Comparison of ENCODE assay signal across 17 mouse cellular contexts in genomic region chr2:27310908-27311307, GRCm38 (mm10).
DNase-seq lines count a peak whose midpoint lies in the region; ATAC-seq and TF ChIP-seq lines count a peak whose summit lies in the region.
"Had no signal": no experiment of that assay in that cellular context is flagged by ENCODE, and none has a peak within 500 bp of the region (broad histone marks: within the 10 kb centered on the region; RNA-seq: fewer than 3 reads in every experiment).

No protein-coding gene starts in this region.

- H3K27ac ChIP-seq in forebrain, postnatal 0 days (ENCODE audit: low read depth, low read length), result no peak overlapping the region
- no peak overlapping the region for H3K27ac ChIP-seq in forebrain, embryonic 15.5 days (replicated peaks)
- no peak overlapping the region for H3K27ac ChIP-seq in neural tube, embryonic 12.5 days
- no peak overlapping the region for H3K27ac ChIP-seq in neural tube, embryonic 15.5 days (replicated peaks)
- peak overlapping the region; percentile 47 for H3K27ac ChIP-seq in macrophage
- H3K27ac ChIP-seq: forebrain, embryonic 12.5 days; heart, embryonic 15.5 days; limb, embryonic 13.5 days; lung, embryonic 15.5 days; stomach, embryonic 15.5 days had no signal

- H3K79me2 ChIP-seq in macrophage (ENCODE audit: inconsistent target), result no peaks in the 10 kb centered on the region; the same call in 1 of the 2 replicates

- no peaks in the 10 kb centered on the region for H3K9me3 ChIP-seq in forebrain, postnatal 0 days (ENCODE audit: low read length)
- no peaks in the 10 kb centered on the region for H3K9me3 ChIP-seq in forebrain, embryonic 15.5 days
- no peaks in the 10 kb centered on the region for H3K9me3 ChIP-seq in neural tube, embryonic 12.5 days
- no peaks in the 10 kb centered on the region for H3K9me3 ChIP-seq in neural tube, embryonic 15.5 days (replicated peaks)
- H3K9me3 ChIP-seq: forebrain, embryonic 12.5 days; heart, embryonic 15.5 days; limb, embryonic 13.5 days; lung, embryonic 15.5 days; stomach, embryonic 15.5 days had no signal

- H3K27me3 ChIP-seq in forebrain, postnatal 0 days (ENCODE audit: insufficient read depth, low read length), result no peaks in the 10 kb centered on the region
- H3K27me3 ChIP-seq in forebrain, embryonic 15.5 days, result no peaks in the 10 kb centered on the region
- no peaks in the 10 kb centered on the region for H3K27me3 ChIP-seq in neural tube, embryonic 12.5 days (replicated peaks)
- H3K27me3 ChIP-seq in neural tube, embryonic 15.5 days (replicated peaks), result no peaks in the 10 kb centered on the region
- H3K27me3 ChIP-seq: forebrain, embryonic 12.5 days; heart, embryonic 15.5 days; limb, embryonic 13.5 days; lung, embryonic 15.5 days; stomach, embryonic 15.5 days had no signal

- no peak overlapping the region for H3K4me2 ChIP-seq in forebrain, postnatal 0 days (ENCODE audit: low read depth)
- H3K4me2 ChIP-seq in forebrain, embryonic 15.5 days (replicated peaks), result no peak overlapping the region
- H3K4me2 ChIP-seq in neural tube, embryonic 12.5 days (replicated peaks), result no peak overlapping the region
- no peak overlapping the region for H3K4me2 ChIP-seq in neural tube, embryonic 15.5 days
- H3K4me2 ChIP-seq: forebrain, embryonic 12.5 days; heart, embryonic 15.5 days; limb, embryonic 13.5 days; lung, embryonic 15.5 days; stomach, embryonic 15.5 days had no signal

- no peak for DNase-seq in forebrain, postnatal 0 days
- peak; percentile 29 for DNase-seq in kidney, adult 18-20 months
- no peak for DNase-seq in kidney, postnatal 4 days
- DNase-seq in cerebellum, adult 9-11 months, result no peak
- DNase-seq: gastrocnemius, postnatal 10 days; right cerebral cortex, postnatal 14 days; thymus, postnatal 36 days had no signal

- peak; percentile 54; the same call in 1 of the 2 replicates for ATAC-seq in forebrain, postnatal 0 days
- no peak for ATAC-seq in forebrain, embryonic 15.5 days (replicated peaks)
- ATAC-seq in neural tube, embryonic 12.5 days (ENCODE audit: low FRiP score, low read depth), result no peak
- ATAC-seq in neural tube, embryonic 15.5 days (ENCODE audit: low FRiP score), result no peak
- ATAC-seq: intestine, embryonic 16.5 days had no signal

- no peak overlapping the region for H3K9ac ChIP-seq in forebrain, postnatal 0 days
- no peak overlapping the region for H3K9ac ChIP-seq in forebrain, embryonic 15.5 days (replicated peaks)
- 0 out of 2 replicates have a peak overlapping the region, but pooled peaks have one; percentile 29 for H3K9ac ChIP-seq in neural tube, embryonic 12.5 days
- no peak overlapping the region for H3K9ac ChIP-seq in neural tube, embryonic 15.5 days (replicated peaks)
- H3K9ac ChIP-seq: forebrain, embryonic 12.5 days; heart, embryonic 15.5 days; limb, embryonic 13.5 days; lung, embryonic 15.5 days; stomach, embryonic 15.5 days had no signal

- H3K36me3 ChIP-seq in forebrain, postnatal 0 days (ENCODE audit: insufficient read depth), result no peaks in the 10 kb centered on the region
- H3K36me3 ChIP-seq in forebrain, embryonic 15.5 days, result no peaks in the 10 kb centered on the region
- no peaks in the 10 kb centered on the region for H3K36me3 ChIP-seq in neural tube, embryonic 12.5 days
- H3K36me3 ChIP-seq in neural tube, embryonic 15.5 days, result no peaks in the 10 kb centered on the region
- no peaks in the 10 kb centered on the region for H3K36me3 ChIP-seq in macrophage (ENCODE audit: inconsistent target)
- H3K36me3 ChIP-seq: forebrain, embryonic 12.5 days; heart, embryonic 15.5 days; limb, embryonic 13.5 days; lung, embryonic 15.5 days; stomach, embryonic 15.5 days had no signal

- WGBS in forebrain, postnatal 0 days, result 76% methylated on average over 5 of the region's 5 CpGs
- 87% methylated on average over 5 of the region's 5 CpGs for WGBS in forebrain, embryonic 15.5 days
- 90% methylated on average over 5 of the region's 5 CpGs for WGBS in neural tube, embryonic 12.5 days
- 64% methylated on average over 5 of the region's 5 CpGs for WGBS in neural tube, embryonic 15.5 days
- WGBS in macrophage (ENCODE audit: missing documents), result 92% methylated on average over 5 of the region's 5 CpGs

- peaks cover 8% of the 10 kb centered on the region; the same call in 1 of the 2 replicates for H3K4me1 ChIP-seq in forebrain, postnatal 0 days (ENCODE audit: insufficient read depth)
- H3K4me1 ChIP-seq in forebrain, embryonic 15.5 days, result peaks cover 20% of the 10 kb centered on the region; the same call in 1 of the 2 replicates
- peaks cover 25% of the 10 kb centered on the region for H3K4me1 ChIP-seq in neural tube, embryonic 12.5 days
- peaks cover 24% of the 10 kb centered on the region for H3K4me1 ChIP-seq in neural tube, embryonic 15.5 days

- TF ChIP-seq CTCF in forebrain, postnatal 0 days (IDR thresholded peaks at IDR 0.05; ENCODE audit: low read depth), result no peak

- H3K4me3 ChIP-seq in forebrain, postnatal 0 days (ENCODE audit: low read depth, low read length), result no peak overlapping the region
- no peak overlapping the region for H3K4me3 ChIP-seq in forebrain, embryonic 15.5 days
- no peak overlapping the region for H3K4me3 ChIP-seq in neural tube, embryonic 12.5 days
- no peak overlapping the region for H3K4me3 ChIP-seq in neural tube, embryonic 15.5 days (replicated peaks)
- no peak overlapping the region for H3K4me3 ChIP-seq in macrophage (ENCODE audit: inconsistent target)
- H3K4me3 ChIP-seq: forebrain, embryonic 12.5 days; heart, embryonic 15.5 days; limb, embryonic 13.5 days; lung, embryonic 15.5 days; stomach, embryonic 15.5 days had no signal
